Mouse (Mus musculus): ENCODE measurements around the gene Tead1. TPM values are rescaled to one million over a fixed set of nuclear protein-coding genes. Genes with fewer than 3 reads are reported as not detected.

Tead1 gene
- total RNA-seq, 2 experiments from 2014 or later, result 32.2 to 33.0 TPM

Small RNAs within 50 kb of the gene (microRNA-seq; reads per million reads assigned to microRNA genes)
- 0 reads per million in 2 experiments for gene Gm44462

All from layer of hippocampus, postnatal 10 days (tissue).